Mouse (Mus musculus): ENCODE data around the gene Klf2. TPM values are rescaled to one million over a fixed set of nuclear protein-coding genes. Genes with fewer than 3 reads are reported as not detected.

Gene Klf2
- polyA plus RNA-seq, 1 experiment from 2014 or later = 5.7 TPM

- Histone ChIP-seq H3K4me3 (no peak overlapping the region), H3K4me1 (peaks cover 34% of the 10 kb centered on the region), H3K4me2 (no peak overlapping the region), H3K9ac (no peak overlapping the region), H3K36me3 (no peaks in the 10 kb centered on the region), H3K27ac (no peak overlapping the region), H3K27me3 (replicated peaks) (peaks cover 69% of the 10 kb centered on the region), H3K9me3 (replicated peaks) (no peaks in the 10 kb centered on the region)
- 41% methylated on average over 6 of the region's 6 CpGs for WGBS (ENCODE audit: insufficient replicate concordance)
- no peak for ATAC-seq
Measured at GRCm38 (mm10) chr8:72323131-72323725, 4.4 kb downstream of the Klf2 start.

GRCm38 (mm10) chr8:72324036-72324706 lies 5.3 kb downstream of the Klf2 start:
- Histone ChIP-seq H3K9me3 (replicated peaks) (no peaks in the 10 kb centered on the region), H3K36me3 (no peaks in the 10 kb centered on the region), H3K27me3 (replicated peaks) (peaks cover 60% of the 10 kb centered on the region), H3K4me1 (peaks cover 25% of the 10 kb centered on the region), H3K4me2 (no peak overlapping the region), H3K9ac (no peak overlapping the region), H3K27ac (no peak overlapping the region), H3K4me3 (no peak overlapping the region)
- ATAC-seq = no peak
- 73% methylated on average over 10 of the region's 10 CpGs for WGBS (ENCODE audit: insufficient replicate concordance)

GRCm38 (mm10) chr8:72324708-72325107 lies 5.9 kb downstream of the Klf2 start:
- Histone ChIP-seq H3K27me3 (replicated peaks) (peaks cover 55% of the 10 kb centered on the region), H3K4me1 (peaks cover 19% of the 10 kb centered on the region), H3K36me3 (no peaks in the 10 kb centered on the region), H3K9ac (no peak overlapping the region), H3K27ac (no peak overlapping the region), H3K4me2 (no peak overlapping the region), H3K9me3 (replicated peaks) (no peaks in the 10 kb centered on the region), H3K4me3 (no peak overlapping the region)
- ATAC-seq = no peak
- WGBS (ENCODE audit: insufficient replicate concordance) = 74% methylated on average over 2 of the region's 2 CpGs

DNA sequence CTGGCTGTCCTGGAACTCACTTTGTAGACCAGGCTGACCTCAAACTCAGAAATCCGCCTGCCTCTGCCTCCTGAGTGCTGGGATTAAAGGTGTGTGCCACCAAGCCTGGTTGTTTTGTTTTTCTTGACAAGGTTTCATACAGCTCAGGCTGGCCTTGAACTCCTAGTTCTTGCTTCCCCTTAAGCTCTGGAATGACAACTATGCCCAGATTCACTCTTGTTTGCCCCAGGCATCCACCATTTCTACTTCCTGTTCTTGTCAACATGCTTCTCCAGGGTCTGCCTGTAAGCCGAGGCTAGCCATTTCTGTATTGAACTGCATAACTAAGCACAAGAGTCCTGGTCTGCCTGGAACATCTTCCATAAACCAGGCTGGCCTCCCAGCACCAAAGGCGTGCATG lies 10.3 kb downstream of the Klf2 start:
- no peaks in the 10 kb centered on the region for H3K4me1 ChIP-seq
- WGBS (ENCODE audit: insufficient replicate concordance) = 58% methylated on average over 3 of the region's 3 CpGs
- no peak overlapping the region for H3K27ac ChIP-seq
- no peak for ATAC-seq
- H3K36me3 ChIP-seq = no peaks in the 10 kb centered on the region
- no peak overlapping the region for H3K4me3 ChIP-seq
- peaks cover 18% of the 10 kb centered on the region for H3K27me3 ChIP-seq (replicated peaks)
- H3K9me3 ChIP-seq (replicated peaks) = no peaks in the 10 kb centered on the region
- H3K9ac ChIP-seq = no peak overlapping the region
- H3K4me2 ChIP-seq = no peak overlapping the region

GRCm38 (mm10) chr8:72330806-72331516 lies 12.1 kb downstream of the Klf2 start:
- H3K4me2 ChIP-seq = no peak overlapping the region
- no peaks in the 10 kb centered on the region for H3K4me1 ChIP-seq
- no peak overlapping the region for H3K27ac ChIP-seq
- H3K4me3 ChIP-seq = no peak overlapping the region
- H3K9ac ChIP-seq = no peak overlapping the region
- no peaks in the 10 kb centered on the region for H3K9me3 ChIP-seq (replicated peaks)
- ATAC-seq = no peak
- 58% methylated on average over 6 of the region's 6 CpGs for WGBS (ENCODE audit: insufficient replicate concordance)
- H3K27me3 ChIP-seq (replicated peaks) = peaks cover 4% of the 10 kb centered on the region; the same call in 1 of the 2 replicates
- 0 out of 2 replicates have a peak, but pooled peaks cover 3% of the 10 kb centered on the region for H3K36me3 ChIP-seq

DNA sequence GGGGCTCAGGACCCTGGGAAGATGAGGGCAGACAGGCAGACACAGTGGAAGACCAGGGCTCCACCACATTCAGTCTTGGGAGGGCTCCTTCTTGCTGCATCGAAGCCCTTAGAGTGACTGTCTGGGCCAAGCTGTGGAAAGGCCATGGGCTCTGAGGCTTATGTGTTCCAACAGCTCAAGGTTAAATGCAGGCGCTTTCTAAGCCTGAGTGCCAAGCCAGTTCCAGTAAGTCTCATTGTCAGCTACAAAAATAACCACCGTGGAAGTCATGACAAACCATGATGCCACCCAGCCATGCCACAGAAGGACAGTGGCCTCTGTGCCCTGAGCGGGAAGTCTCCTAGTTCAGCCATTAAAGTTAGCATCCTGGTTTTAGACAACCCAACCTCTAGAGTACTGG lies 12.8 kb downstream of the Klf2 start:
- H3K4me3 ChIP-seq = no peak overlapping the region
- no peak overlapping the region for H3K27ac ChIP-seq
- H3K36me3 ChIP-seq = 0 out of 2 replicates have a peak, but pooled peaks cover 3% of the 10 kb centered on the region
- WGBS (ENCODE audit: insufficient replicate concordance) = 69% methylated on average over 4 of the region's 4 CpGs
- H3K9me3 ChIP-seq (replicated peaks) = no peaks in the 10 kb centered on the region
- no peaks in the 10 kb centered on the region for H3K4me1 ChIP-seq
- no peaks in the 10 kb centered on the region for H3K27me3 ChIP-seq (replicated peaks)
- ATAC-seq = no peak
- no peak overlapping the region for H3K4me2 ChIP-seq
- no peak overlapping the region for H3K9ac ChIP-seq

GRCm38 (mm10) chr8:72333429-72334143 lies 14.8 kb downstream of the Klf2 start:
- Histone ChIP-seq H3K27me3 (replicated peaks) (no peaks in the 10 kb centered on the region), H3K4me3 (no peak overlapping the region), H3K9me3 (replicated peaks) (no peaks in the 10 kb centered on the region), H3K4me2 (no peak overlapping the region), H3K9ac (no peak overlapping the region), H3K27ac (no peak overlapping the region), H3K4me1 (no peaks in the 10 kb centered on the region), H3K36me3 (peaks cover 19% of the 10 kb centered on the region)
- WGBS (ENCODE audit: insufficient replicate concordance) = 40% methylated on average over 3 of the region's 3 CpGs
- no peak for ATAC-seq

GRCm38 (mm10) chr8:72334144-72334641 lies 15.4 kb downstream of the Klf2 start:
- ATAC-seq = no peak
- Histone ChIP-seq H3K27me3 (replicated peaks) (no peaks in the 10 kb centered on the region), H3K9ac (no peak overlapping the region), H3K4me2 (no peak overlapping the region), H3K4me3 (no peak overlapping the region), H3K9me3 (replicated peaks) (no peaks in the 10 kb centered on the region), H3K36me3 (peaks cover 22% of the 10 kb centered on the region), H3K27ac (no peak overlapping the region), H3K4me1 (no peaks in the 10 kb centered on the region)
- WGBS (ENCODE audit: insufficient replicate concordance) = 67% methylated on average over 4 of the region's 4 CpGs

DNA sequence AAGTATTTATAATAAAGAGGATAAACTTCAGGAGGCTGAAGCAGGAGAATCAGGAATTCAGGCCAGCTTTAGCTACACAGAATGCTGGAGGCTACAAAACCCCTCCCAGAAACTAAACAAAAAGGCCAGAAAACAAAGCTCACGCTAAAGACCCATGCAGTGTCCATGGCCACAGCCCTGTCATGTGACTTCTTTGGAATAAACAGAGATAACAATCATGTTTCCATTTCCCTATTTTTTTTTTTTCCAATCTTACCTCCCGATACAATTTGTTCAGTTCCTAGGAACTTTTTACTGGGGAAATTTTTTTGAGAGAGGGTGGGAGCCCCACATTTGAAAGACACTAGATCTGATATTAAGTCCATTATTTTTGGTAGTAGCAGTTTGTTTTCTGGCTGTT lies 17.4 kb downstream of the Klf2 start:
- Histone ChIP-seq H3K4me3 (no peak overlapping the region), H3K27ac (no peak overlapping the region), H3K9me3 (replicated peaks) (no peaks in the 10 kb centered on the region), H3K27me3 (replicated peaks) (no peaks in the 10 kb centered on the region), H3K4me2 (no peak overlapping the region), H3K9ac (no peak overlapping the region), H3K36me3 (peaks cover 43% of the 10 kb centered on the region), H3K4me1 (no peaks in the 10 kb centered on the region)
- 63% methylated on average over 2 of the region's 2 CpGs for WGBS (ENCODE audit: insufficient replicate concordance)
- ATAC-seq = no peak

DNA sequence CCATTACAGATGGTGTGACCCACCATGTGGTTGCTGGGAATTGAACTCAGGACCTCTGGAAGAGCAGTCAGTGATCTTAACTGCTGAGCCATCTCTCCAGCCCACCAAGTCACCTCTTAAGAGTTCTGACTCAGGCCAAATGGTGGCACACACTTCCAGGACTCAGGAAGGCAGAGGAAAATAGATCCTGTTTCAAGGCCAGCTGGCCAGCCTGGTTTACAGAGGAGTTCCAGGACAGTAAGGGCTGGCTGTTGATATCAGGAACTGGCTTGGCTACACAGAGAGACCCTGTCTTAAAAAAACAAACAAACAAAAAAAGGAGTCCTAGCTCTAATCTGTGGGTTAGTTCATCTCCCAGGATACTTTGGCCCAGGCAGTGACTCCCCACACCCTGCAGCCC lies 18.2 kb downstream of the Klf2 start:
- no peak for ATAC-seq
- H3K27ac ChIP-seq = no peak overlapping the region
- no peaks in the 10 kb centered on the region for H3K9me3 ChIP-seq (replicated peaks)
- H3K36me3 ChIP-seq = peaks cover 51% of the 10 kb centered on the region
- no peak overlapping the region for H3K9ac ChIP-seq
- no peak overlapping the region for H3K4me3 ChIP-seq
- H3K27me3 ChIP-seq (replicated peaks) = no peaks in the 10 kb centered on the region
- no peaks in the 10 kb centered on the region for H3K4me1 ChIP-seq
- H3K4me2 ChIP-seq = no peak overlapping the region

- H3K4me1 ChIP-seq = peaks cover 3% of the 10 kb centered on the region; the same call in 1 of the 2 replicates
- no peak overlapping the region for H3K4me2 ChIP-seq
- H3K9me3 ChIP-seq (replicated peaks) = no peaks in the 10 kb centered on the region
- H3K27me3 ChIP-seq (replicated peaks) = no peaks in the 10 kb centered on the region
- WGBS (ENCODE audit: insufficient replicate concordance) = 87% methylated on average over 5 of the region's 5 CpGs
- H3K4me3 ChIP-seq = no peak overlapping the region
- H3K36me3 ChIP-seq = peaks cover 61% of the 10 kb centered on the region
- no peak overlapping the region for H3K27ac ChIP-seq
- no peak overlapping the region for H3K9ac ChIP-seq
- ATAC-seq = no peak
Measured at GRCm38 (mm10) chr8:72342556-72343300, 23.9 kb downstream of the Klf2 start.
